Mouse (Mus musculus) heart, adult 2 months (tissue): Measurements from ENCODE around the gene Ppp3ca. TPM values are rescaled to one million over a fixed set of nuclear protein-coding genes. Genes with fewer than 3 reads are reported as not detected.

Source experiments
- DNase-seq, 2 experiments: peaks; one replicate each; pipeline ENCODE4 v3.0.0; 2021
- H3K27ac ChIP-seq: fragments of 200-600 bp; 2 replicates; pipeline ENCODE4 v1.8.1; 2022
- H3K27me3 ChIP-seq: fragments of 200-500 bp; 2 replicates; pipeline ENCODE4 v1.6.1; 2012; ENCODE audit warnings: mild to moderate bottlenecking, low read length, inconsistent platforms, mixed read lengths; ENCODE audit not compliant: control insufficient read depth, insufficient read depth
- H3K36me3 ChIP-seq: fragments of 200-500 bp; 2 replicates; pipeline ENCODE4 v1.6.1; 2012; ENCODE audit warnings: low read length, inconsistent platforms; ENCODE audit not compliant: control insufficient read depth, insufficient read depth
- H3K4me1 ChIP-seq: fragments of 200-500 bp; 2 replicates; pipeline ENCODE4 v1.6.1; 2011; ENCODE audit warnings: low read length; ENCODE audit not compliant: control insufficient read depth, insufficient read depth
- H3K4me3 ChIP-seq: fragments of 200-600 bp; 2 replicates; pipeline ENCODE4 v1.8.1; 2022
- H3K79me2 ChIP-seq: fragments of 200-500 bp; replicated peaks from 2 replicates; pipeline ENCODE4 v1.6.1; 2012; ENCODE audit warnings: mild to moderate bottlenecking, inconsistent platforms, low read length, moderate library complexity, mixed read lengths; ENCODE audit not compliant: control insufficient read depth, insufficient read depth
- H3K9ac ChIP-seq: fragments of 200-500 bp; 2 replicates; pipeline ENCODE4 v1.6.1; 2012; ENCODE audit warnings: low read depth, mild to moderate bottlenecking, control low read depth, inconsistent platforms, low read length, mixed read lengths
- CTCF ChIP-seq: fragments of 200-600 bp; IDR thresholded peaks from 2 replicates; pipeline ENCODE4 v1.8.1; 2022; ENCODE audit warnings: antibody characterized with exemption, mild to moderate bottlenecking, moderate library complexity
- EP300 ChIP-seq: fragments of 200-500 bp; IDR thresholded peaks from 2 replicates; pipeline ENCODE4 v1.6.1; 2011; ENCODE audit warnings: low read depth, low read length, control low read depth; ENCODE audit not compliant: insufficient read depth
- POLR2A ChIP-seq: fragments of 200-500 bp; IDR thresholded peaks from 2 replicates; pipeline ENCODE4 v1.6.1; 2011; ENCODE audit warnings: mild to moderate bottlenecking, low read depth, low read length, control low read depth; ENCODE audit not compliant: insufficient read depth
- WGBS: fragments of 180-500 bp; shearing (Covaris S2); methylation state at CpG from one replicate; pipeline ENCODE4 v1.1.7; 2018; 5-methylcytosine and 5-hydroxymethylcytosine counted together
- intact Hi-C: fragments of 180-260 bp; cut with DNase I; formaldehyde crosslinking; loops from one replicate; pipeline ENCODE4 v1.15.1; 2025
- polyA plus RNA-seq: library from polyadenylated mRNA; depleted of rRNA; stranded (reverse); fragments of >200 nt; gene quantifications from 2 replicates; pipeline ENCODE4 v1.2.3, GENCODE M21; 2012
- total RNA-seq, 2 experiments: library from RNA; stranded (reverse); gene quantifications; 2 replicates each; pipeline ENCODE4 v1.2.3; 2021

Gene Ppp3ca
- total and polyA plus RNA-seq, 3 experiments, result 18.3 to 44.3 (median 41.7) TPM

DNA sequence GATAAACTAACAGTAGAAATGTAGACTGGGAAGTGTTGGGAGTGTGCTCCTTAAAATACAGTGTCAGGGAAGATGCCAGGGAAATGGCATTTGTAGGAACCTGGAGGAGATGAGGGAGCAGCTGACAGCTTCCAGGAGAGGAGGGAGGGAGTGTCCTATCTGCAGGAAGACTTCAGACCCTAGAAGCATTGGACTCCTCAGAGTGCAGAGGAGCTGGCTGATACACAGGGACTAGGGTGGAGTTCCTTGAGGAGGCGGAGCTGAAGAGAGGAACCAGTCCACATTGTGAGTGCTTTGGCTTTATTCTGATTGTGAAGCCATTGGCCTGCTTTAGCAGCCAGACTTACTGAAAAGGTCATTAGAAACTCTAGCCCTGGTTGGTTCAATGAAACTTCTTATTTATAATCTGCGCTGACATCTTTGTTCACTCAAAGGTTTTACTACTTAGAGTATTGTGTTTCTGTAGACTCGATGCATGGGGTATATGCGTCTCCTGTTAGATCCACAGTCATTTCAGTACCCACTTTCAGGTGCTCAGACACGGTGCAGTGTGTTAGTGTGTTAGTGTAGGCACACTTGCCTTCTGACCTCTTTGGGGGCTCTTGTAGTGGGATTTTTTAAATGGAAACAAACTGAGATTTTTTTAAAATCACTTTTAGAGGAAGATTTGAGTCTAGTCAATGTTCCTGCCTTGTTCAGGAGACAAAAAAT lies 99.0 kb downstream of the Ppp3ca start:
- Histone ChIP-seq H3K4me1 (peaks cover 14% of the 10 kb centered on the region), H3K4me3 (no peak overlapping the region), H3K36me3 (peaks cover 5% of the 10 kb centered on the region), H3K79me2 (peaks cover 9% of the 10 kb centered on the region), H3K9ac (no peak overlapping the region), H3K27me3 (no peaks in the 10 kb centered on the region), H3K27ac (no peak overlapping the region)
- 72% methylated on average over 5 of the region's 5 CpGs for WGBS
- no peak for TF ChIP-seq POLR2A
- TF ChIP-seq EP300, result no peak
- no peak for TF ChIP-seq CTCF
- intact Hi-C loops, result no loop called here
- DNase-seq, result peak in 1 of 2 experiments; percentile 34

GRCm38 (mm10) chr3:136769486-136769882 lies 99.6 kb downstream of the Ppp3ca start:
- WGBS, result 24% methylated on average over 1 of the region's 1 CpGs
- H3K27ac ChIP-seq, result no peak overlapping the region
- no peak overlapping the region for H3K4me3 ChIP-seq
- H3K27me3 ChIP-seq, result no peaks in the 10 kb centered on the region
- H3K79me2 ChIP-seq, result peaks cover 11% of the 10 kb centered on the region
- TF ChIP-seq CTCF (0 out of 2 replicates have a peak, but pooled peaks have one; percentile 16), POLR2A (no peak), EP300 (no peak)
- no peak overlapping the region for H3K9ac ChIP-seq
- H3K36me3 ChIP-seq, result peaks cover 5% of the 10 kb centered on the region
- H3K4me1 ChIP-seq, result peaks cover 14% of the 10 kb centered on the region
- DNase-seq, result no peak
- intact Hi-C loops, result no loop called here

DNA sequence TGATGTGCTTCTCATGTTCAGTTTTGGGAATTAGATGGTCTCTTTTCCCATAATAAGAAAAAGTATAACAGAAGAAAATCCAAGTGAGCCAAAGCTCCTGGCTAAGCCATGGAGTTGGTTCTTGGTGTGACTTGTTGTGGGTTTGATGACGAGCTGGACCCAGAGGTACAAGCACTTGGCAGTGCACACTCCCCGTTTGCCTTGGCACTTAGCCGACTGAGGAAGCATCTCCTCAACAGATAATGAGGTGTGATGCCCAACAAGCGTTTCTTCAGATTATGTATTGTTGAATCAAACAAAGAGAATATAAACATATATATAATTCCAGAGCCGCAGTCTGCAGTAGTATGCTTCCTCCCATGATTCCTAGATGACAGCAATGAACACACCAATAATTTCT lies 101.8 kb downstream of the Ppp3ca start:
- H3K9ac ChIP-seq, result no peak overlapping the region
- intact Hi-C loops, result no loop called here
- peaks cover 11% of the 10 kb centered on the region for H3K79me2 ChIP-seq
- H3K27ac ChIP-seq, result no peak overlapping the region
- no peak overlapping the region for H3K4me3 ChIP-seq
- DNase-seq, result no peak
- peaks cover 11% of the 10 kb centered on the region for H3K4me1 ChIP-seq
- 62% methylated on average over 5 of the region's 5 CpGs for WGBS
- no peaks in the 10 kb centered on the region for H3K27me3 ChIP-seq
- TF ChIP-seq CTCF (no peak), POLR2A (no peak), EP300 (no peak)
- H3K36me3 ChIP-seq, result peaks cover 5% of the 10 kb centered on the region

GRCm38 (mm10) chr3:136773217-136773616 lies 103.3 kb downstream of the Ppp3ca start:
- WGBS, result 70% methylated on average over 4 of the region's 4 CpGs

GRCm38 (mm10) chr3:136774196-136774595 lies 104.3 kb downstream of the Ppp3ca start:
- Histone ChIP-seq H3K36me3 (peaks cover 5% of the 10 kb centered on the region), H3K27ac (no peak overlapping the region), H3K4me3 (no peak overlapping the region), H3K79me2 (peaks cover 13% of the 10 kb centered on the region), H3K4me1 (peaks cover 9% of the 10 kb centered on the region), H3K27me3 (no peaks in the 10 kb centered on the region), H3K9ac (no peak overlapping the region)
- intact Hi-C loops, result no loop called here
- 62% methylated on average over 6 of the region's 6 CpGs for WGBS
- no peak for DNase-seq
- no peak for TF ChIP-seq EP300
- TF ChIP-seq CTCF, result no peak
- TF ChIP-seq POLR2A, result no peak

More at GRCm38 (mm10) chr3:136773217-136773616, 103.3 kb downstream of the Ppp3ca start:
- intact Hi-C loops, result no loop called here
- Histone ChIP-seq H3K27ac (no peak overlapping the region), H3K9ac (no peak overlapping the region), H3K4me1 (peaks cover 9% of the 10 kb centered on the region), H3K27me3 (no peaks in the 10 kb centered on the region), H3K4me3 (no peak overlapping the region), H3K79me2 (peaks cover 12% of the 10 kb centered on the region), H3K36me3 (peaks cover 5% of the 10 kb centered on the region)
- no peak for DNase-seq
- TF ChIP-seq POLR2A, result no peak
- no peak for TF ChIP-seq EP300
- TF ChIP-seq CTCF, result no peak

GRCm38 (mm10) chr3:136776525-136776924 lies 106.6 kb downstream of the Ppp3ca start:
- TF ChIP-seq EP300 (no peak), CTCF (no peak), POLR2A (no peak)
- intact Hi-C loops, result loop anchor here (5.0 kb wide), 1 partner anchor 49 kb away; no protein-coding TSS in a partner anchor
- Histone ChIP-seq H3K27me3 (no peaks in the 10 kb centered on the region), H3K36me3 (no peaks in the 10 kb centered on the region), H3K4me1 (peaks cover 9% of the 10 kb centered on the region), H3K79me2 (peaks cover 10% of the 10 kb centered on the region), H3K9ac (no peak overlapping the region), H3K4me3 (no peak overlapping the region), H3K27ac (no peak overlapping the region)
- 54% methylated on average over 4 of the region's 4 CpGs for WGBS
- no peak for DNase-seq
